Mouse (Mus musculus) forebrain, embryonic 12.5 days (tissue): Measurements from ENCODE around the gene Gm45062. TPM values are rescaled to one million over a fixed set of nuclear protein-coding genes. Genes with fewer than 3 reads are reported as not detected.
A peak's percentile ranks its signal among the peaks of the same experiment; 100 is the strongest.

Source experiments
- ATAC-seq: fragments of 200-750 bp; cut with Nextera tagmentation; 2 replicates; pipeline ENCODE4 v1.8.0; 2017; ENCODE audit warnings: moderate TSS enrichment; ENCODE audit not compliant: low FRiP score
- H3K27ac ChIP-seq: fragments of 300-500 bp; sonication (generic); 2 replicates; pipeline ENCODE4 v1.5.1; 2016; ENCODE audit warnings: mild to moderate bottlenecking
- H3K27me3 ChIP-seq: fragments of 300-500 bp; sonication (generic); 2 replicates; pipeline ENCODE4 v1.6.1; 2016; ENCODE audit warnings: mild to moderate bottlenecking
- H3K36me3 ChIP-seq: fragments of 300-500 bp; sonication (generic); replicated peaks from 2 replicates; pipeline ENCODE4 v1.6.1; 2016; ENCODE audit warnings: mild to moderate bottlenecking
- H3K4me1 ChIP-seq: fragments of 300-500 bp; sonication (generic); 2 replicates; pipeline ENCODE4 v1.6.1; 2016
- H3K4me2 ChIP-seq: fragments of 300-500 bp; sonication (generic); 2 replicates; pipeline ENCODE4 v1.6.1; 2016; ENCODE audit warnings: mild to moderate bottlenecking, moderate library complexity
- H3K4me3 ChIP-seq: fragments of 300-500 bp; sonication (generic); replicated peaks from 2 replicates; pipeline ENCODE4 v1.5.1; 2016; ENCODE audit warnings: mild to moderate bottlenecking
- H3K9ac ChIP-seq: fragments of 300-500 bp; sonication (generic); 2 replicates; pipeline ENCODE4 v1.6.1; 2016; ENCODE audit warnings: mild to moderate bottlenecking
- H3K9me3 ChIP-seq: fragments of 300-500 bp; sonication (generic); 2 replicates; pipeline ENCODE4 v1.6.1; 2016
- WGBS: fragments of 180-500 bp; shearing (Covaris S2); methylation state at CpG from one replicate; pipeline ENCODE4 v1.1.7; 2016; 5-methylcytosine and 5-hydroxymethylcytosine counted together
- polyA plus RNA-seq: library from polyadenylated mRNA; unstranded; fragments of >200 nt; fragmentation: Nextera tagmentation; extraction: Ambion mirVana; gene quantifications from 2 replicates; pipeline ENCODE4 v1.2.1, GENCODE M21; 2016

The Gm45062 gene
- polyA plus RNA-seq, 1 experiment from 2014 or later = 18.3 TPM

DNA sequence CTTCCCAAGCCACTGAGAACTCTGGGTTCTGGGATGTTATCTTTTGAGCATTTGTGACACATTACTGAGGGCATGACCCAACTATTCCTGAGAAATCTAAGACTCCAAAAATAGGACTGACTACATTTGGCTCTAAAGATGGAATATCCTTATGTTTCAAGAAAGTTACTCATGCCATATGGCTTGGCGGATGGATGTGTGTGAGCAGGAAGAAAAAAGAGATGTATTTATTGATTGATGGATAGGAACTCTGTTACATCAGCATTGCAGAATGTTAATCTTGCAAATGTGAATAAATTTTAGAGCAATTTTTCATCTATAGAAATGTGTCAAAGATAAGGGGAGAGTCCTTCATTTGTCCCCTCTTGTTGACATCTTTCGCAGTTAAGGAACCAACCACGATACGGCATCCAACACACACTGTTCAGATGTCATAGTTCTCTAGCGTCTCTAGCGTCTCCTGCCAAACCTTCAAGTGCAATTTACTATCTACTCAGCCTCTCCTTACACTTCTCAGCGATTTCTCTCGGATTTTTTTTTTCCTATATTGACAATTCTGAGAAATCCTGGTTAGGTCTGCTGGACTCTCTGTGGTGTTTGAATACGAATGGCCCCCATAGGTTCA, 171.5 kb downstream of the Gm45062 start:
- no peak overlapping the region for H3K9ac ChIP-seq
- 94% methylated on average over 9 of the region's 9 CpGs for WGBS
- no peak overlapping the region for H3K27ac ChIP-seq
- H3K9me3 ChIP-seq = no peaks in the 10 kb centered on the region
- H3K36me3 ChIP-seq = no peaks in the 10 kb centered on the region
- ATAC-seq = no peak
- no peaks in the 10 kb centered on the region for H3K4me1 ChIP-seq
- H3K4me3 ChIP-seq = no peak overlapping the region
- H3K27me3 ChIP-seq = no peaks in the 10 kb centered on the region
- no peak overlapping the region for H3K4me2 ChIP-seq

DNA sequence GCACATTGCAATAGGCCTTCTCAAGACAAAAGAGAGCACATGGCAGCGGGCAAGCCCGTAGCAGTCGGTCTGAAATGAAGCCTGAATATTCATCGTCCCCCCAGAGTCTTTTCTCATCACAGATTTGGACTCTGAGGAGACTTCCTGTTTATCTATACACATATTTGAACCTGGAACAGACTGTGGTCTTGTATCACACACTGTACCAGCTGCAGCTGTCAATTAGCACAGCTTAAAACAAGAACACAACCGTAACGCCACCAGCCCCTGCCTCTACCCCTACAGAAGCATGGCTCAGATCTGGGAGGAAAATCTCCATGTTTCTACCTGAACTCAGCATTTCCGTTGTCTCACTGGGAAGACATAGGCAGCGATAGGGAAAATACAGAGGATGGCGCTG, 173.9 kb downstream of the Gm45062 start:
- Histone ChIP-seq H3K27me3 (no peaks in the 10 kb centered on the region), H3K27ac (no peak overlapping the region), H3K36me3 (no peaks in the 10 kb centered on the region), H3K4me2 (no peak overlapping the region), H3K9me3 (no peaks in the 10 kb centered on the region), H3K9ac (no peak overlapping the region), H3K4me3 (no peak overlapping the region), H3K4me1 (no peaks in the 10 kb centered on the region)
- 87% methylated on average over 9 of the region's 9 CpGs for WGBS
- no peak for ATAC-seq

DNA sequence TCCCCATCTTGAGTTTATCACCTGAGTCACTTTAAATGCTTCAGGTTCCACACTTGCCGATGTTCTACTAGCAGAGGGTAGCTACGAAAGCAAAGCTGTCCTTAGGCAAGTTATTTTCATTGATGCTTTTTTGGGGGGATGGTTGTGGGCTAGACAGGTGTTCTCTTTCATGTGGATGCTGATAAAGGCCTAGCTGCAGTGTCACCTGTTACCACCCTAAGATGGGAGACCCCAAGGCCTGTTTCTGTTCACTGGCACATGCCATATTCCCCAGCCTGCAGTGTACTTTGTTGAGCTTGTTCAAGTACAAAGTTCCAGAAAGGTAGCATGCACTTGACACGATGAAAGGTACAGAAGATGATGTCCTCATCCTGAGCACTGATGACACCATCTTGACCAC, 178.7 kb downstream of the Gm45062 start:
- Histone ChIP-seq H3K9me3 (no peaks in the 10 kb centered on the region), H3K4me2 (no peak overlapping the region), H3K36me3 (no peaks in the 10 kb centered on the region), H3K9ac (no peak overlapping the region), H3K4me3 (no peak overlapping the region), H3K27ac (no peak overlapping the region), H3K27me3 (no peaks in the 10 kb centered on the region), H3K4me1 (no peaks in the 10 kb centered on the region)
- WGBS = 92% methylated on average over 3 of the region's 3 CpGs
- no peak for ATAC-seq

DNA sequence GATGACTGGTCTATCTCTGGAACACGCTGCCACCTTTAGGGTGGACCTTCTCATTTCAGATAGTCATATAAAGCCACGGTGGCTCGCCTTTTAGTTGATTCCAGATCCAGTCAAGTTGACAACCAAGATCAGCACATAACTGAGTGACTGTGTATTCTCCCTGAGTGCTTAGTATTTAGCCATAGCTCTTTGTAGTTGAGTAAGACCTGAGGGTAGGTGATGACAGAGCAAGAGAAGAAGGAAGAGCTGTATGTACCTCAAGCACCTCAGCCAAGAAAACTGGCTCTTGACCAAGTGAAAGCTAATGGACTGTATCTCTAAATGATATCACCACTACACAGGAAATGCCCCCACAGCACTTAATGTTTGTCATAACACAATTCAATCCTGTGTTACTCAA, 182.6 kb downstream of the Gm45062 start:
- WGBS = 81% methylated on average over 3 of the region's 3 CpGs
- ATAC-seq = no peak
- peaks cover 3% of the 10 kb centered on the region for H3K4me1 ChIP-seq
- no peak overlapping the region for H3K4me2 ChIP-seq
- H3K36me3 ChIP-seq = no peaks in the 10 kb centered on the region
- H3K9me3 ChIP-seq = no peaks in the 10 kb centered on the region
- no peak overlapping the region for H3K4me3 ChIP-seq
- no peak overlapping the region for H3K9ac ChIP-seq
- no peak overlapping the region for H3K27ac ChIP-seq
- no peaks in the 10 kb centered on the region for H3K27me3 ChIP-seq

DNA sequence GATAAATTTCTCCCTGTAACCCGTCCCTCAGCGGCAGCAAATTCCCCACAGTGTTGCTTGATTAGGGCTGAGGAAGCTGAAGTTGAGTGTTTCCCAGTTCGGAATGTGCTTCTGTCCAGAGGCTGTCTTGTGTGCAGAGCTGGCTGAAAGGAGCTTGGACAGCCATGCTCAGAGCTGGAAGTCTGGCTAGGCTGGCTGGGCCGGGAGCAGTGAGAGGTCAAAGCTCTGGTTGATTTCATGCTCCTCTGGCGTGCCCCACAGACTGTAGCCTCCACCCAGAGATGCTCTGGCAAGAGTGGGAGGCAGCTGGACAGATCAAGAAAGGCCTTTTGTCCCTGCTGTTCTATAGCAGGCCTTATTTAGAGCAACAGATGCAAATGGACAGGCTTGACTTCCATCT, 187.5 kb downstream of the Gm45062 start:
- Histone ChIP-seq H3K36me3 (no peaks in the 10 kb centered on the region), H3K9ac (no peak overlapping the region), H3K27ac (0 out of 2 replicates have a peak overlapping the region, but pooled peaks have one; percentile 13), H3K4me2 (no peak overlapping the region), H3K4me3 (no peak overlapping the region), H3K4me1 (peaks cover 6% of the 10 kb centered on the region), H3K27me3 (no peaks in the 10 kb centered on the region), H3K9me3 (no peaks in the 10 kb centered on the region)
- 53% methylated on average over 5 of the region's 5 CpGs for WGBS
- ATAC-seq = no peak

DNA sequence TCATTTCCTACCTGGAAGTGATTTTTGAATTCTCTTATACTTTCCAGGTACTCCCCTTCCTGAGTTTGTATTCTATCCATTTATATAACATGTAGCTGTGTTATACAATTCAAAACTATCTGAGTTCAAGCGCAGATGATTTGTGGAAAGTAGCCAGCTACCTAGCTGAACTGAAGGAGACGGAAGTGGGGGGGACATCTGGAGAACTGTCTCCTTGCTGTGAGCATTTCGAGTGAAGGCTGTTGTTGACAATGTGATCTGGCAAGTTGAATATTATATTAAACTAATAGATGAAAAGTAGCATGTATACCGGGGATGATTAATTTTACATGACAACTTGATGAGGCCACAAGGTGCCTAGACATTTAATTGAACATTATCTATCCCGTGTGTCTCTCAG, 196.3 kb downstream of the Gm45062 start:
- Histone ChIP-seq H3K9ac (no peak overlapping the region), H3K4me2 (no peak overlapping the region), H3K27ac (no peak overlapping the region), H3K9me3 (no peaks in the 10 kb centered on the region), H3K36me3 (no peaks in the 10 kb centered on the region), H3K4me1 (no peaks in the 10 kb centered on the region), H3K27me3 (no peaks in the 10 kb centered on the region), H3K4me3 (no peak overlapping the region)
- WGBS = 94% methylated on average over 5 of the region's 5 CpGs
- ATAC-seq = no peak

DNA sequence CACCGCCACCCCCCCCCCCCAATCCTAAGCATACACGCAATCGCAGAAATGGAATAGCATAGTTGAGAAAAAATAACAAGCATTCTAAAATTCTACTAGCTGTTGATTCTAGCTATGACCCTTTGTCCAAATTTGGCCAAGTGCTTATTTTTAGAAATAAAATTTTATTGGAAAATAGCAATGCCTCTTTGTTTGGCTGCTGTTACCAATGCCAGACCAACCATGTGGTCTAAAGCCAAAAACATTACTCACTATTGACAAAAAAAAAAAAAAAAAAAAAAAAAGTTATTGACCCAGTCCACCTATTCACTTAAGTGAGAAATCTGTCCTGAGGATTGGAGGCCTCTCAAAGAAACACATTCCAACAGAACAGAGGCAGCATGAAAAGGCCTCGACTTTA, 199.3 kb downstream of the Gm45062 start:
- Histone ChIP-seq H3K9ac (no peak overlapping the region), H3K27me3 (no peaks in the 10 kb centered on the region), H3K36me3 (no peaks in the 10 kb centered on the region), H3K4me3 (no peak overlapping the region), H3K9me3 (no peaks in the 10 kb centered on the region), H3K4me1 (no peaks in the 10 kb centered on the region), H3K4me2 (no peak overlapping the region), H3K27ac (no peak overlapping the region)
- WGBS = 83% methylated on average over 4 of the region's 4 CpGs
- no peak for ATAC-seq

DNA sequence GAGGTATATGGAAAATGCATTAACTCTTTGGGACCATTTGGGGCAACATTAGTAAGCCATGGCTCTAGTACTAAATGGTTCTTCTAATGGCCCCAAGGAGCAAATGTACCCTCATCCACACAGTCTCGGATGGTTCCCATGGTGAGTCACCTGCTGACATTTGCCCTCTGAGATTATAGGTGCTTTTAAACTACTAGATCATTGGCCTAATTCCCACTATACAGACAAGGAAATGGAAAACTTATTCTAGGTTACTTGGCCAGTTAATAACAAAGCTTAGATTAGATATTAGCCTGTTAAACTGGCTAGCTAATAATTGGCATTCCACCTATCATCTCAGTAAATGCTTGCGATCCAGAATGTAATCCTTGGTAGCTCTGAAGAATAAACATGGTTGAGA, 203.2 kb downstream of the Gm45062 start:
- ATAC-seq = no peak
- no peak overlapping the region for H3K9ac ChIP-seq
- H3K4me3 ChIP-seq = no peak overlapping the region
- H3K27ac ChIP-seq = no peak overlapping the region
- WGBS = 94% methylated on average over 2 of the region's 2 CpGs
- peaks cover 6% of the 10 kb centered on the region for H3K4me1 ChIP-seq
- peaks cover 7% of the 10 kb centered on the region; the same call in 1 of the 2 replicates for H3K27me3 ChIP-seq
- H3K4me2 ChIP-seq = no peak overlapping the region
- no peaks in the 10 kb centered on the region for H3K9me3 ChIP-seq
- no peaks in the 10 kb centered on the region for H3K36me3 ChIP-seq

DNA sequence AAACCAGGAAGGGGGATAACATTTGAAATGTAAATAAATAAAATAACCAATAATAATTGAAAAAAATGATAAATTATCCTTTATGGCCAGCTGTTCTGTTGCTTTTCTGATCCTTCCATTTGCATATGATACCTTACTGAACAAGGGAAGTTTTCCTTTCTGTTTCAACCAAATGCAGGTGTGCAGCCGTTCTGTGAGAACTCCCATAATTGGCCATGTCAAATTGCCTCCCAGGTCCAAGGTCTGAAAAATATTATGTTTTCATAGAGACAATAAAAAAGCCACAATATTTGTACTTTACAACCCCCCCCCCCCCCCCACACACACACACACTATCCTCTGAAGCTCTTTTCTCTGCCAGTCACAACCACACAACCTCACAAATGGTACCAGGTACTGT, 206.1 kb downstream of the Gm45062 start:
- Histone ChIP-seq H3K27me3 (peaks cover 7% of the 10 kb centered on the region; the same call in 1 of the 2 replicates), H3K4me3 (no peak overlapping the region), H3K4me2 (no peak overlapping the region), H3K4me1 (peaks cover 12% of the 10 kb centered on the region), H3K36me3 (no peaks in the 10 kb centered on the region), H3K9ac (no peak overlapping the region), H3K9me3 (no peaks in the 10 kb centered on the region), H3K27ac (no peak overlapping the region)
- 71% methylated on average over 1 of the region's 1 CpGs for WGBS
- no peak for ATAC-seq

DNA sequence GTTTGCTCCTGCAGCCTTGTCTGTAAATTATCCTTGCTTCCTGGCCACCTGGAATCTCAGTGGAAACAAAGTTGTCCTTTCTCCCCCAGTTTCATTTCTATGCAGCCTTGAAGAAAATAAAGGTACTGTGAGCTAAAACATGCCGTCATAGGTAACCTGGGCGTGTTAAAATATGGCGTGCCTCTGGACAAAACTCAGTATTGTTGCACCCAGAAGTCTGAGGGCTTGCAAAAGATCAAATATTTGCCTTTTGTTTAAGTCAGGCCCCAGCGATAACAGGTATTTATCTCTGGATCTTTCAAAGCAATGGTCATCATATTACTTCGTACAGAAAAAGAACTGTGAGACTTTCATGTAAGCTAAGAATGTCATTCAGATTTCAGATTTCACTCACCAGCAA, 206.7 kb downstream of the Gm45062 start:
- no peaks in the 10 kb centered on the region for H3K36me3 ChIP-seq
- H3K4me3 ChIP-seq = no peak overlapping the region
- no peak overlapping the region for H3K4me2 ChIP-seq
- no peak overlapping the region for H3K27ac ChIP-seq
- H3K4me1 ChIP-seq = peaks cover 12% of the 10 kb centered on the region
- WGBS = 86% methylated on average over 5 of the region's 5 CpGs
- ATAC-seq = no peak
- H3K9ac ChIP-seq = no peak overlapping the region
- no peaks in the 10 kb centered on the region for H3K9me3 ChIP-seq
- peaks cover 7% of the 10 kb centered on the region; the same call in 1 of the 2 replicates for H3K27me3 ChIP-seq

DNA sequence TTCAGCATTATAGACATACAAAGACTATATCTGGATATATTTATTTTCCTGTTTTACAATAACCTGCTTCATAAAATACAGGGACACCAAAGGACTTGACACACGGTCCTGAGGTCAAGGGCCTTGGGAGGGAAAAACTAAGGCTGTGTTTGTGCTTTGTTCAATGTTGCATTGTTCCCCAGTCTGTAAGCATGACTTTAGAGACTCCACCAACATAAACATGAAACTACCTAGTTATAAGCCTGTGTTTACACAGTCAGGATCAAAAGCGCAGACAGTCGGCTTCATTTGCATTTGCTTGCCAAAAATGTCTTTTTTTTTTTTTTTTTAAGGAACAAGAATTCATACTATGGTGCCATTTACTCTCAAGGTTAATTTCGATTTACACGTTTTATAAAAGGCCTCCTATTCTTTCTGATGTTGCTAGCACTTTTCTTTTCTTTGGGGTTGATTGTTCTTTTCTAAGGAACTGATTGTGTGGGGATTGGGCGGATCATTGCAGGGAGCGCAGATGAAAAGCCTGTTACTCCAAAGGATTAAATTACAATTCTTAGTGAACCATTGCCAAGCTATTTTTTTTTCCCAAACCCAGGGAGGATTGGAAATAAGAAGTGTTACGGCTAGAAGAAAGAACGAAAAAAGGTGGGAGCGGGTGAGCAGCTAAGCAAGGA, 208.6 kb downstream of the Gm45062 start:
- Histone ChIP-seq H3K9me3 (no peaks in the 10 kb centered on the region), H3K36me3 (no peaks in the 10 kb centered on the region), H3K9ac (no peak overlapping the region), H3K27ac (no peak overlapping the region), H3K4me1 (peaks cover 12% of the 10 kb centered on the region), H3K4me3 (no peak overlapping the region), H3K4me2 (no peak overlapping the region), H3K27me3 (peaks cover 8% of the 10 kb centered on the region; the same call in 1 of the 2 replicates)
- WGBS = 19% methylated on average over 10 of the region's 10 CpGs
- no peak for ATAC-seq

DNA sequence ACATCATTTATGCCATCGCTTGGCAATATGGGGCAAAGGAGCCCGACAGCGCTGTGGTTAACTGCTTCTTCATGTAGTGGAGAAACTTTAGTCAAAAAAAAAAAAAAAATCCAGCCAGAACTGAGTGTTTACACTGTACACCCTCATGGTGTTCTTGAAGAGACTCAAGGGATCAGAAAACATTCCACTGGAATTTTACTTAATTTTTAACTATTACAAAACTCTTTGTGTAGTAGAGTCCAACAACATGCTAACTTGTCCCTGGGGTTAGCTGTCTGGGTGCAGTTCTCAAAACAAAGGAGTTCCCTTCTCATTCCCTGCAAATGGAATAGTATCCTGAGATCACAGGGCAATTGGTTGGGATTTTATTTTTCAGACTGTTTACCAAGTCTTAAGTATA, 210.7 kb downstream of the Gm45062 start:
- no peak overlapping the region for H3K9ac ChIP-seq
- 98% methylated on average over 3 of the region's 3 CpGs for WGBS
- no peak overlapping the region for H3K4me3 ChIP-seq
- H3K36me3 ChIP-seq = no peaks in the 10 kb centered on the region
- H3K9me3 ChIP-seq = no peaks in the 10 kb centered on the region
- no peak overlapping the region for H3K27ac ChIP-seq
- ATAC-seq = no peak
- peaks cover 12% of the 10 kb centered on the region for H3K4me1 ChIP-seq
- peaks cover 7% of the 10 kb centered on the region; the same call in 1 of the 2 replicates for H3K27me3 ChIP-seq
- no peak overlapping the region for H3K4me2 ChIP-seq

DNA sequence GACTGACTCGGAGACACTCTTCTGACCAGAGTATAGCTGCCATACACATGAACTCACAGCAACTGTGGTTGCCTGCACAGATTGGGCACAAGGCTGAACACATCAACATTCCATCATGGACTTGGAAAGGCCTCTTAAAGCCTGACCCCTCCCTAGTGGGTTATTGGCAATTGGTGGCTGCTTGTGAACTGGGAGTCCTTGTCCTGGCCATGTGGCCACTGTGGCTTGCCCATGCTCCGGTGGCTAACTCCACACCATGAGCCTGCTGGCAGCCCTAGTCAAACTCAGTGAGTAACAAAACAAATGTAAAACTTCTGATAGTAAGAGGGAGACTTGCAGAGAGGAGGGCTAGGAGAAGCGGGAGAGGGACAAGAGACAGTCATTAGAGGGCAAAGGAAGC, 212.9 kb downstream of the Gm45062 start:
- no peaks in the 10 kb centered on the region for H3K9me3 ChIP-seq
- 0 out of 2 replicates have a peak, but pooled peaks cover 5% of the 10 kb centered on the region for H3K27me3 ChIP-seq
- no peak overlapping the region for H3K27ac ChIP-seq
- no peak overlapping the region for H3K9ac ChIP-seq
- H3K4me1 ChIP-seq = peaks cover 9% of the 10 kb centered on the region
- no peak for ATAC-seq
- H3K4me3 ChIP-seq = no peak overlapping the region
- 93% methylated on average over 3 of the region's 3 CpGs for WGBS
- no peaks in the 10 kb centered on the region for H3K36me3 ChIP-seq
- no peak overlapping the region for H3K4me2 ChIP-seq
